Mouse (Mus musculus) erythroblast, adult 5-6 weeks (primary cell): ENCODE results near the gene Defb28. TPM values are rescaled to one million over a fixed set of nuclear protein-coding genes. Genes with fewer than 3 reads are reported as not detected.

ENCODE experiments used
- ATAC-seq: replicated peaks from 2 replicates; pipeline ENCODE4 v1.8.0; 2016; ENCODE audit warnings: moderate number of reproducible peaks, mild to moderate bottlenecking, moderate TSS enrichment, inconsistent platforms; ENCODE audit not compliant: poor library complexity, low FRiP score, severe bottlenecking
- total RNA-seq, 2 experiments: library from RNA; stranded (forward) in 1 of 2; stranded (reverse) in 1 of 2; fragments of 150-400 nt in 1 of 2; fragments of 200-764, 138-1000 nt in 1 of 2; gene quantifications; 2 replicates each; pipeline versions ENCODE4 v1.2.3 to v1.2.4; 2015 to 2017; ENCODE audit warnings: low replicate concordance in 2 of 2

The Defb28 gene
- total RNA-seq, 2 experiments from 2014 or later: not detected

DNA sequence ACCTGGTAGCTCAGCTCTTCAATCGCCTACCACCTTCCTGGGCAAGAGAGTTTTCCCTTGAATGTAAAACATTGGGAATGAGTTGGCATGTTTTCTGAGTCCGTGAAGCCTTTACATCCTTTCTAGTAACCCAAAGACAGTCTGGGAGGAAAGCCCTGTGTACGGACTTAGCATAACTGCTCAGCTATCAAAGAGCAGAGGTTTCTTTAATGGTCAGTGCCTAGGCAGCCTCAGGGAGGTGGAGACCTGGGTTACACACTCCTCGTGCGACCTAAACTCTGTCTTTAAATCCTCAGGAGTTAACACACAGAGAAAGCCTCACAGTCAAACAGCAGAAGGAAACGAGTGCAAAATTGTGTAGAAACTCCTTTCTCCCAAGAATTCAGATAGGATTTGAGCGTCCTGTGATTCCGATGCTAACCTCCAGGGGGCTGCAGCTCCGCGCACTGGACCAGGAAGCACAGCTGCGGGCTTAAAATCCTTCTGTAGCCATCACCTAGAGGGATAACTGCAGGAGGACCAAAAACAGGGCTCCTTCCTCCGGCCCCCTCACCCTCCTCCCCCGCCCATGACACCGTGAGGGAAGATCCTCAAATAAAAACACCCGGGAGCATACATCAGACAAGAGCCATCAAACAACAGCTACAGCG, 35.8 kb downstream of the Defb28 start:
- no peak for ATAC-seq

DNA sequence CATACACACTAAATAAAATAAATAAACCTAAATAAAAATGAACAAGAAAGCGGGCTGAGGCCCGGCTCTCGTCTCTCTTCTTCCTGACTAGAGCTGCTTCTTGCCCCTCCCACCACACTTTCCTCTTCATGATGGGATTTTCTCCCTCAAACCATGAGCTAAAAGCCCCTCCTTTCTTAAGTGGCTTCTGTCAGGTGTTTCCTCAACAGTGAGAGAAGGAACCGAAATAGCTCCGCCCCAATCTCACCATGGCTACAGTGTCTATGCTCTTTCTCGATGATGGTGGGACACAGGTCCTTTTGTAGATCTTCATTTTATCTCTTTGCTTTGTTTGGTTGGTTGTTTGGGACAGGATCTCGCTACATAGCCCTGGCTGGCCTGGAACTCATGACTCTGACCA, 38.6 kb downstream of the Defb28 start:
- no peak for ATAC-seq

DNA sequence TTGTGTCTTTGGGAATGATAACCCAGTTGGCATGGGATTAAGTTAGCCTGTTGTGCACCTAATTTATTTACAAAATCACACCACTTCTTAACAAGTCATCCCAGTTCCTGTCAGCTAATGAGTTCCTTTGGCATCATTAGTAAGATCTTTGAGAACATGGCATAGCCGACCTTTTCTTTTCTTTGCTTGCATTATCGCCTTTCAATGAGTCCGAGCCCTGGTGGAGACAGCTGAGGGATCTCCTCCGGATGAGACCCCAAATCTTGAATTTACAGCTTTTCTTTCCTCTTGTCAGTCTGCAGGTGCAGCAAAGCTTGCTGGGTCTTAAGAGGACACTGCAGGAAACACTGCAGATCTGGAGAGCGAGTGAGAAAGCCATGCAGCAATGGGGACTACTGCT, 51.0 kb downstream of the Defb28 start, which contains the start of gene Gm17416:
TSS of gene Gm17416 (plus strand) at position 301 of the 400 bp plus-strand sequence.
- no peak for ATAC-seq

DNA sequence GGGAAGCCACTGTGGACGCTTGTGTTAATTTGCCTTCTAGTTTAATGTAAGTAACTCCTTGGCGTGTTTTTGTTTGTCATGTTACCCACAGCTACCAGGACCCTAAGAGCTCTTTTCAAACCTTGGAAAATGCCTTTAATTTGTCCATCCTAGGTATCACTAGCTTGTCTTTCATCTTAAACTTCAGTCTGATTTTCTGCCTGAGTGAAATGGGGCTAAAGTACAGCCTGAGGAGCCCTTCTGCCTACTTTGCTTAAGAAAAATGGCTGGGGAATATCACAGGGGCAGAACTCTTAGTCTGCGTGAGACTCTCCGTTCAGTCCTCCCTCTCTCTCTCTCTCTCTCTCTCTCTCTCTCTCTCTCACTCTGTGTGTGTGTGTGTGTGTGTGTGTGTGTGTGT, 51.8 kb downstream of the Defb28 start:
- ATAC-seq: no peak

DNA sequence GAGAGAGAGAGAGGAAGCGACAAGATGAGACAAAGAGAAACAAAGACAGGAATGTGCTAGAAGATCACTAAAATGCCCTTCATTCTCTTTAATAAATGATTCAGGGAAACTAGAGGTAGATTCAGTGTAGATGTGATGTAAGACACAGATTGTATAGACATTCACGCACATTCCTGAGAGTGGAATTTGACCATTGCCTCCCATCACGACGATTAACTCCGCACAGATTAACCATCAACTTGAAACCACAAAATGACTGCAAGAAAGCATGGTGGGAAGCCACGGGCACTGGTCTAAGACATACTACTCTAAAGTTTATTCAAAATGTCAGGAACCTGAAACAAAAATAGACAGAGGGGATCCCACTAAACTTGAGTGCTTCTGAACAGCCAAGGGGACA, 52.3 kb downstream of the Defb28 start:
- no peak for ATAC-seq

Other genes with a start within 250 kb of the Defb28 start
- 9.6 and 17.9 TPM in 2 replicates for gene Tbc1d20, start 224.4 kb upstream of the Defb28 start, total RNA-seq (2015; ENCODE audit: low replicate concordance)
- gene Tbc1d20, start 224.4 kb upstream of the Defb28 start, total RNA-seq (2017; ENCODE audit: low replicate concordance): 5.6 and 9.9 TPM in 2 replicates
- gene Rbck1, start 185.6 kb upstream of the Defb28 start, total RNA-seq (2015; ENCODE audit: low replicate concordance): 28.2 TPM in 2 replicates
- gene Rbck1, start 185.6 kb upstream of the Defb28 start, total RNA-seq (2017; ENCODE audit: low replicate concordance): 16.6 and 25.1 TPM in 2 replicates
- 1.0 TPM in 1 of 2 replicates, not detected in the other for gene Trib3, start 174.2 kb upstream of the Defb28 start, total RNA-seq (2015; ENCODE audit: low replicate concordance)
- gene Trib3, start 174.2 kb upstream of the Defb28 start, total RNA-seq (2017; ENCODE audit: low replicate concordance): 0.26 and 0.98 TPM in 2 replicates
- gene Nrsn2, start 141.6 kb upstream of the Defb28 start, total RNA-seq (2015; ENCODE audit: low replicate concordance): not detected in 2 replicates
- gene Nrsn2, start 141.6 kb upstream of the Defb28 start, total RNA-seq (2017; ENCODE audit: low replicate concordance): not detected in 2 replicates
- 2.3 and 2.5 TPM in 2 replicates for gene Sox12, start 120.2 kb upstream of the Defb28 start, total RNA-seq (2015; ENCODE audit: low replicate concordance)
- gene Sox12, start 120.2 kb upstream of the Defb28 start, total RNA-seq (2017; ENCODE audit: low replicate concordance): 0.42 and 1.2 TPM in 2 replicates
- 0.58 and 2.3 TPM in 2 replicates for gene Zcchc3, start 103.2 kb upstream of the Defb28 start, total RNA-seq (2015; ENCODE audit: low replicate concordance)
- gene Zcchc3, start 103.2 kb upstream of the Defb28 start, total RNA-seq (2017; ENCODE audit: low replicate concordance): 0.84 and 1.2 TPM in 2 replicates
- gene 6820408C15Rik, start 102.7 kb upstream of the Defb28 start, total RNA-seq (2015; ENCODE audit: low replicate concordance): not detected in 2 replicates
- gene 6820408C15Rik, start 102.7 kb upstream of the Defb28 start, total RNA-seq (2017; ENCODE audit: low replicate concordance): not detected in 2 replicates
- gene Defb23, start 53.6 kb upstream of the Defb28 start, total RNA-seq (2015; ENCODE audit: low replicate concordance): not detected in 2 replicates
- gene Defb23, start 53.6 kb upstream of the Defb28 start, total RNA-seq (2017; ENCODE audit: low replicate concordance): not detected in 2 replicates
- gene Defb20, start 41.2 kb upstream of the Defb28 start, total RNA-seq (2015; ENCODE audit: low replicate concordance): not detected in 2 replicates
- not detected in 2 replicates for gene Defb20, start 41.2 kb upstream of the Defb28 start, total RNA-seq (2017; ENCODE audit: low replicate concordance)
- gene Defb22, start 28.1 kb upstream of the Defb28 start, total RNA-seq (2015; ENCODE audit: low replicate concordance): not detected in 2 replicates
- gene Defb22, start 28.1 kb upstream of the Defb28 start, total RNA-seq (2017; ENCODE audit: low replicate concordance): not detected in 2 replicates
- gene Defb26, start 6.6 kb upstream of the Defb28 start, total RNA-seq (2015; ENCODE audit: low replicate concordance): not detected in 2 replicates
- gene Defb26, start 6.6 kb upstream of the Defb28 start, total RNA-seq (2017; ENCODE audit: low replicate concordance): not detected in 2 replicates
- gene Defb29, start 21.8 kb downstream of the Defb28 start, total RNA-seq (2015; ENCODE audit: low replicate concordance): not detected in 2 replicates
- not detected in 2 replicates for gene Defb29, start 21.8 kb downstream of the Defb28 start, total RNA-seq (2017; ENCODE audit: low replicate concordance)
- gene Gm17416, start 51.1 kb downstream of the Defb28 start, total RNA-seq (2015; ENCODE audit: low replicate concordance): not detected in 2 replicates
- gene Gm17416, start 51.1 kb downstream of the Defb28 start, total RNA-seq (2017; ENCODE audit: low replicate concordance): not detected in 2 replicates
- gene Defb21, start 54.5 kb downstream of the Defb28 start, total RNA-seq (2015; ENCODE audit: low replicate concordance): not detected in 2 replicates
- gene Defb21, start 54.5 kb downstream of the Defb28 start, total RNA-seq (2017; ENCODE audit: low replicate concordance): not detected in 2 replicates
- gene Defb19, start 62.1 kb downstream of the Defb28 start, total RNA-seq (2015; ENCODE audit: low replicate concordance): not detected in 2 replicates
- not detected in 2 replicates for gene Defb19, start 62.1 kb downstream of the Defb28 start, total RNA-seq (2017; ENCODE audit: low replicate concordance)
- not detected in 2 replicates for gene Defb45, start 81.1 kb downstream of the Defb28 start, total RNA-seq (2015; ENCODE audit: low replicate concordance)
- gene Defb45, start 81.1 kb downstream of the Defb28 start, total RNA-seq (2017; ENCODE audit: low replicate concordance): not detected in 2 replicates
- not detected in 2 replicates for gene Defb36, start 86.1 kb downstream of the Defb28 start, total RNA-seq (2015; ENCODE audit: low replicate concordance)
- gene Defb36, start 86.1 kb downstream of the Defb28 start, total RNA-seq (2017; ENCODE audit: low replicate concordance): not detected in 2 replicates
- gene Defb25, start 104.8 kb downstream of the Defb28 start, total RNA-seq (2015; ENCODE audit: low replicate concordance): not detected in 2 replicates
- gene Defb25, start 104.8 kb downstream of the Defb28 start, total RNA-seq (2017; ENCODE audit: low replicate concordance): not detected in 2 replicates
- gene Rem1, start 108.7 kb downstream of the Defb28 start, total RNA-seq (2015; ENCODE audit: low replicate concordance): 0.77 TPM in 1 of 2 replicates, not detected in the other
- gene Rem1, start 108.7 kb downstream of the Defb28 start, total RNA-seq (2017; ENCODE audit: low replicate concordance): 0.60 TPM in 1 of 2 replicates, not detected in the other
- gene H13, start 151.2 kb downstream of the Defb28 start, total RNA-seq (2015; ENCODE audit: low replicate concordance): 32.9 and 37.4 TPM in 2 replicates
- gene H13, start 151.2 kb downstream of the Defb28 start, total RNA-seq (2017; ENCODE audit: low replicate concordance): 13.8 and 20.8 TPM in 2 replicates
- 2.3 TPM in 1 of 2 replicates, not detected in the other for gene Mcts2, start 168.8 kb downstream of the Defb28 start, total RNA-seq (2015; ENCODE audit: low replicate concordance)
- gene Mcts2, start 168.8 kb downstream of the Defb28 start, total RNA-seq (2017; ENCODE audit: low replicate concordance): 1.4 and 3.2 TPM in 2 replicates
- 3.6 TPM in 1 of 2 replicates, not detected in the other for gene Id1, start 218.0 kb downstream of the Defb28 start, total RNA-seq (2015; ENCODE audit: low replicate concordance)
- gene Id1, start 218.0 kb downstream of the Defb28 start, total RNA-seq (2017; ENCODE audit: low replicate concordance): 3.7 and 4.5 TPM in 2 replicates
- gene Cox4i2, start 235.9 kb downstream of the Defb28 start, total RNA-seq (2015; ENCODE audit: low replicate concordance): not detected in 2 replicates
- gene Cox4i2, start 235.9 kb downstream of the Defb28 start, total RNA-seq (2017; ENCODE audit: low replicate concordance): not detected in 2 replicates